ENCODE assay signal across 8 mouse cellular contexts in genomic region chr11:95337846-95338342, GRCm38 (mm10). TPM values are rescaled to one million over a fixed set of nuclear protein-coding genes. Genes with fewer than 3 reads are reported as not detected.
DNase-seq lines count a peak whose midpoint lies in the region; ATAC-seq and TF ChIP-seq lines count a peak whose summit lies in the region.

No protein-coding gene starts in this region.

- H3K9me3 ChIP-seq in liver, embryonic 14.5 days (ENCODE audit: control insufficient read depth, low read length), result no peaks in the 10 kb centered on the region

- peak overlapping the region; percentile 77 for H3K27ac ChIP-seq in thymus, adult 2 months (ENCODE audit: control insufficient read depth, insufficient read depth, low read length)
- H3K27ac ChIP-seq in liver, embryonic 14.5 days, result peak overlapping the region; percentile 100

- no peaks in the 10 kb centered on the region for H3K36me3 ChIP-seq in thymus, adult 2 months (ENCODE audit: control insufficient read depth, insufficient read depth, low read length)
- H3K36me3 ChIP-seq in liver, embryonic 14.5 days (replicated peaks; ENCODE audit: control insufficient read depth, insufficient read depth, low read depth), result peaks cover 29% of the 10 kb centered on the region

- H3K4me2 ChIP-seq in liver, embryonic 14.5 days (ENCODE audit: low read depth), result peak overlapping the region; percentile 98

- no peak for TF ChIP-seq CTCF in thymus, adult 2 months (IDR thresholded peaks at IDR 0.05; ENCODE audit: borderline replicate concordance, control insufficient read depth, extremely low read depth, insufficient read depth, low read length, poor library complexity)
- no peak for TF ChIP-seq CTCF in liver, embryonic 14.5 days (IDR thresholded peaks at IDR 0.05; ENCODE audit: low read depth)

- peak; percentile 44 for DNase-seq in CD4-positive, CD25-positive, alpha-beta regulatory T cell, adult 2 months (ENCODE audit: low read depth, low spot score)
- DNase-seq in thymus, adult 2 months, result peak; percentile 28
- DNase-seq in thymus, adult 18-20 months, result no peak
- no peak for DNase-seq in liver, embryonic 14.5 days (ENCODE audit: low read depth in 3 of 3, low spot score in 3 of 3)
- DNase-seq in thymus, postnatal 25 days, result peak; percentile 41
- no peak for DNase-seq in urinary bladder, postnatal 25 days (ENCODE audit: low spot score)

- 1% methylated on average over 9 of the region's 9 CpGs for WGBS in thymus, adult 2 months
- WGBS in liver, embryonic 14.5 days (ENCODE audit: insufficient replicate concordance), result 7% methylated on average over 9 of the region's 9 CpGs

- ATAC-seq in CD4-positive, CD25-positive, alpha-beta regulatory T cell, adult 4 months, result no peak
- no peak for ATAC-seq in liver, embryonic 14.5 days (ENCODE audit: insufficient read depth)
- ATAC-seq in frontal cortex, adult (ENCODE audit: low TSS enrichment), result no peak

- no peak for TF ChIP-seq POLR2A in thymus, adult 2 months (IDR thresholded peaks at IDR 0.05; ENCODE audit: control insufficient read depth, extremely low read depth, insufficient read depth, low read length, poor library complexity)

- H3K4me3 ChIP-seq in thymus, adult 2 months (ENCODE audit: control insufficient read depth, insufficient read depth, low read length), result peak overlapping the region; percentile 99
- peak overlapping the region; percentile 96 to 97 for H3K4me3 ChIP-seq in liver, embryonic 14.5 days (ENCODE audit: insufficient read depth in 1 of 2, low read depth in 2 of 2, low read length in 2 of 2)

- H3K4me1 ChIP-seq in thymus, adult 2 months (replicated peaks; ENCODE audit: control insufficient read depth, insufficient read depth, low read length), result peaks cover 24% of the 10 kb centered on the region
- peaks cover 50 to 66% of the 10 kb centered on the region in 2 experiments for H3K4me1 ChIP-seq in liver, embryonic 14.5 days (replicated peaks; ENCODE audit: control insufficient read depth in 2 of 2, insufficient read depth in 2 of 2, low read length in 1 of 2)

- TF ChIP-seq EP300 in liver, embryonic 14.5 days (IDR thresholded peaks at IDR 0.05; ENCODE audit: low read depth), result no peak

- no peaks in the 10 kb centered on the region for H3K27me3 ChIP-seq in thymus, adult 2 months (ENCODE audit: control insufficient read depth, insufficient read depth, low read length)
- no peaks in the 10 kb centered on the region for H3K27me3 ChIP-seq in liver, embryonic 14.5 days (ENCODE audit: control insufficient read depth, insufficient read depth, low read length)

- peak overlapping the region; percentile 99 for H3K9ac ChIP-seq in liver, embryonic 14.5 days (replicated peaks)

RNA-seq across cellular contexts. Expression of gene Fam117a, which starts 1.1 kb away (rescaled TPM):
- polyA plus RNA-seq in CD4-positive, CD25-positive, alpha-beta regulatory T cell, adult 4 months (2017; shearing (Covaris generic)), result 10 to 100 TPM; 21.1 to 26.9 TPM
- 204 and 224 TPM in 2 replicates for polyA plus RNA-seq in thymus, adult 2 months (2012; rRNA removed)
- 103 and 114 TPM in 2 replicates for polyA plus RNA-seq in liver, embryonic 14.5 days (2012; rRNA removed)
- 71.6 and 80.9 TPM in 2 replicates for polyA plus RNA-seq in liver, embryonic 14.5 days (2014; fragmentation: Nextera tagmentation; extraction: Ambion mirVana)

RNA-seq across cellular contexts. Expression of gene Kat7, which starts 27.8 kb away (rescaled TPM):
- 10 to 100 TPM; 44.9 to 65.7 TPM for polyA plus RNA-seq in CD4-positive, CD25-positive, alpha-beta regulatory T cell, adult 4 months (2017; shearing (Covaris generic))
- 55.5 and 64.8 TPM in 2 replicates for polyA plus RNA-seq in thymus, adult 2 months (2012; rRNA removed)
- 16.3 and 19.4 TPM in 2 replicates for polyA plus RNA-seq in liver, embryonic 14.5 days (2012; rRNA removed)
- 23.6 and 26.7 TPM in 2 replicates for polyA plus RNA-seq in liver, embryonic 14.5 days (2014; fragmentation: Nextera tagmentation; extraction: Ambion mirVana)

RNA-seq across cellular contexts. Expression of gene Slc35b1, which starts 46.6 kb away (rescaled TPM):
- 10 to 100 TPM; 53.8 to 61.1 TPM for polyA plus RNA-seq in CD4-positive, CD25-positive, alpha-beta regulatory T cell, adult 4 months (2017; shearing (Covaris generic))
- 89.3 and 107 TPM in 2 replicates for polyA plus RNA-seq in thymus, adult 2 months (2012; rRNA removed)
- polyA plus RNA-seq in liver, embryonic 14.5 days (2012; rRNA removed), result 24.1 and 24.6 TPM in 2 replicates
- 37.4 and 44.9 TPM in 2 replicates for polyA plus RNA-seq in liver, embryonic 14.5 days (2014; fragmentation: Nextera tagmentation; extraction: Ambion mirVana)

Comparison
In these comparisons a context has a peak if more than half of its experiments do, and no peak if none do; other contexts are left out.
1. DNase-seq: peak in CD4-positive, CD25-positive, alpha-beta regulatory T cell, adult 2 months (single experiment), thymus, adult 2 months (single experiment) and thymus, postnatal 25 days (single experiment); none in thymus, adult 18-20 months (0 of 2), liver, embryonic 14.5 days (0 of 3) and urinary bladder, postnatal 25 days (single experiment).